Mouse (Mus musculus): Measurements from ENCODE around the gene Ccdc97.
A peak's percentile ranks its signal among the peaks of the same experiment; 100 is the strongest.

Ccdc97 gene

GRCm38 (mm10) chr7:25719761-25720610 is 1.1 kb upstream of the Ccdc97 start:
- DNase-seq, result peak; percentile 74

- peak; percentile 26 for DNase-seq
Measured at GRCm38 (mm10) chr7:25717478-25717877, 1.4 kb downstream of the Ccdc97 start.

- DNase-seq, result no peak
Measured at GRCm38 (mm10) chr7:25715731-25716271, 3.1 kb downstream of the Ccdc97 start.

GRCm38 (mm10) chr7:25714581-25714980 is 4.3 kb downstream of the Ccdc97 start:
- no peak for DNase-seq

GRCm38 (mm10) chr7:25712801-25713200 is 6.1 kb downstream of the Ccdc97 start:
- DNase-seq, result no peak

GRCm38 (mm10) chr7:25711731-25712197 is 7.1 kb downstream of the Ccdc97 start:
- DNase-seq, result peak; percentile 76

- DNase-seq, result no peak
Measured at GRCm38 (mm10) chr7:25711165-25711564, 7.7 kb downstream of the Ccdc97 start.

- no peak for DNase-seq
Measured at GRCm38 (mm10) chr7:25710519-25711130, 8.3 kb downstream of the Ccdc97 start.

GRCm38 (mm10) chr7:25709961-25710360 is 8.9 kb downstream of the Ccdc97 start:
- DNase-seq, result no peak

GRCm38 (mm10) chr7:25707581-25708292 is 11.2 kb downstream of the Ccdc97 start:
- no peak for DNase-seq

GRCm38 (mm10) chr7:25706578-25707170 is 12.2 kb downstream of the Ccdc97 start:
- DNase-seq, result no peak

GRCm38 (mm10) chr7:25705801-25706251 is 13.1 kb downstream of the Ccdc97 start:
- no peak for DNase-seq

- DNase-seq, result no peak
Measured at GRCm38 (mm10) chr7:25704716-25705364, 14.0 kb downstream of the Ccdc97 start.

- DNase-seq, result no peak
Measured at GRCm38 (mm10) chr7:25703793-25704494, 14.9 kb downstream of the Ccdc97 start.

GRCm38 (mm10) chr7:25702350-25702749 is 16.5 kb downstream of the Ccdc97 start:
- DNase-seq, result no peak

GRCm38 (mm10) chr7:25700732-25701131 is 18.2 kb downstream of the Ccdc97 start:
- no peak for DNase-seq

- DNase-seq, result no peak
Measured at GRCm38 (mm10) chr7:25699851-25700250, 19.0 kb downstream of the Ccdc97 start.

GRCm38 (mm10) chr7:25694104-25694503 is 24.8 kb downstream of the Ccdc97 start:
- DNase-seq, result no peak

- DNase-seq, result no peak
Measured at GRCm38 (mm10) chr7:25690051-25690450, 28.8 kb downstream of the Ccdc97 start.

- no peak for DNase-seq
Measured at GRCm38 (mm10) chr7:25689603-25690021, 29.3 kb downstream of the Ccdc97 start.

GRCm38 (mm10) chr7:25688810-25689586 is 29.9 kb downstream of the Ccdc97 start:
- DNase-seq, result no peak

All from cerebellum, adult 9-11 months (tissue).